Mouse (Mus musculus) heart, embryonic 16.5 days (tissue): ENCODE data around the gene Cdh4. TPM values are rescaled to one million over a fixed set of nuclear protein-coding genes. Genes with fewer than 3 reads are reported as not detected.

Source experiments
- ATAC-seq: fragments of 200-750 bp; cut with Nextera tagmentation; replicated peaks from 2 replicates; pipeline ENCODE4 v1.8.0; 2017; ENCODE audit warnings: moderate number of reproducible peaks; ENCODE audit not compliant: insufficient read depth, low FRiP score; ENCODE audit errors: extremely low read depth
- H3K27ac ChIP-seq: fragments of 300-500 bp; sonication (generic); 2 replicates; pipeline ENCODE4 v1.5.1; 2014; ENCODE audit warnings: mild to moderate bottlenecking, low read length, control low read depth, moderate library complexity
- H3K27me3 ChIP-seq: fragments of 300-500 bp; sonication (generic); 2 replicates; pipeline ENCODE4 v1.6.1; 2014; ENCODE audit warnings: low read length, mixed read lengths; ENCODE audit not compliant: control insufficient read depth, insufficient read depth
- H3K36me3 ChIP-seq: fragments of 300-500 bp; sonication (generic); 2 replicates; pipeline ENCODE4 v1.6.1; 2014; ENCODE audit not compliant: control insufficient read depth, insufficient read depth
- H3K4me1 ChIP-seq: fragments of 300-500 bp; sonication (generic); 2 replicates; pipeline ENCODE4 v1.6.1; 2014; ENCODE audit warnings: low read length, mixed read lengths; ENCODE audit not compliant: control insufficient read depth, insufficient read depth
- H3K4me2 ChIP-seq: fragments of 300-500 bp; sonication (generic); 2 replicates; pipeline ENCODE4 v1.6.1; 2014; ENCODE audit warnings: low read depth, mild to moderate bottlenecking, control low read depth, low read length
- H3K4me3 ChIP-seq: fragments of 300-500 bp; sonication (generic); 2 replicates; pipeline ENCODE4 v1.5.1; 2014; ENCODE audit warnings: mild to moderate bottlenecking, control low read depth, low read length
- H3K9ac ChIP-seq: fragments of 300-500 bp; sonication (generic); 2 replicates; pipeline ENCODE4 v1.6.1; 2014; ENCODE audit warnings: low read length, control low read depth
- H3K9me3 ChIP-seq: fragments of 300-500 bp; sonication (generic); replicated peaks from 2 replicates; pipeline ENCODE4 v1.6.1; 2016; ENCODE audit warnings: low read length; ENCODE audit not compliant: control insufficient read depth
- WGBS: fragments of 180-500 bp; shearing (Covaris S2); extraction: QIAGEN DNeasy Blood & Tissue Kit; methylation state at CpG from one replicate; pipeline ENCODE4 v1.1.7; 2014; 5-methylcytosine and 5-hydroxymethylcytosine counted together
- polyA plus RNA-seq: library from polyadenylated mRNA; unstranded; fragments of >200 nt; fragmentation: Nextera tagmentation; extraction: Ambion mirVana; gene quantifications from 2 replicates; pipeline ENCODE4 v1.2.1, GENCODE M21; 2015

Gene Cdh4
- polyA plus RNA-seq, 1 experiment from 2014 or later, result 6.5 TPM

GRCm38 (mm10) chr2:179824776-179825326, 382.6 kb downstream of the Cdh4 start:
- no peak overlapping the region for H3K4me3 ChIP-seq
- no peak for ATAC-seq
- no peak overlapping the region for H3K4me2 ChIP-seq
- no peaks in the 10 kb centered on the region for H3K9me3 ChIP-seq
- no peaks in the 10 kb centered on the region for H3K36me3 ChIP-seq
- H3K27me3 ChIP-seq, result peaks cover 2% of the 10 kb centered on the region; the same call in 1 of the 2 replicates
- WGBS, result 41% methylated on average over 18 of the region's 18 CpGs
- H3K9ac ChIP-seq, result no peak overlapping the region
- no peak overlapping the region for H3K27ac ChIP-seq
- no peaks in the 10 kb centered on the region for H3K4me1 ChIP-seq

GRCm38 (mm10) chr2:179828968-179829367, 386.7 kb downstream of the Cdh4 start:
- H3K27me3 ChIP-seq, result no peaks in the 10 kb centered on the region
- no peak overlapping the region for H3K27ac ChIP-seq
- ATAC-seq, result no peak
- H3K9me3 ChIP-seq, result no peaks in the 10 kb centered on the region
- 81% methylated on average over 6 of the region's 6 CpGs for WGBS
- H3K36me3 ChIP-seq, result no peaks in the 10 kb centered on the region
- H3K4me2 ChIP-seq, result no peak overlapping the region
- no peaks in the 10 kb centered on the region for H3K4me1 ChIP-seq
- H3K9ac ChIP-seq, result no peak overlapping the region
- no peak overlapping the region for H3K4me3 ChIP-seq

DNA sequence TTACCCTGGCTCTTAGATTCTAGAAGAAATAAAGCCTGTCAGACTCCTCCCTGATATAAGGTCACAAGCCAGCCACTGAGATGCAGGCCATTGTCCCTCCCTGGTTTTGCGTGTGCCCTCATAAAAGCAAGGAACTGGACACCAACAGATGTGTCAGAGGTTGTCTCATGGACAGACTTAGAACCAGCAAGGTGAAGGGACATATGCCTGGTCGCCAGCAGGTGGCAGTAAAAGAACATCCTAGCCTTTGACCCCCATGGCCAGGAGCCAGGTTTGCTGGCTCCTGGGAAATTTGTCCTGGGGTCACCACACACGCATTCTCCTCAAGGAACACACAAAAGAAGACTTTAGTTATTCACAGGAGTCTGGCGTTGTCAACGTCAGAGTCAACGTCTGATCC, 387.7 kb downstream of the Cdh4 start:
- no peak overlapping the region for H3K4me2 ChIP-seq
- no peaks in the 10 kb centered on the region for H3K9me3 ChIP-seq
- H3K4me3 ChIP-seq, result no peak overlapping the region
- 29% methylated on average over 6 of the region's 6 CpGs for WGBS
- no peaks in the 10 kb centered on the region for H3K4me1 ChIP-seq
- no peak overlapping the region for H3K27ac ChIP-seq
- no peaks in the 10 kb centered on the region for H3K36me3 ChIP-seq
- H3K9ac ChIP-seq, result no peak overlapping the region
- no peak for ATAC-seq
- no peaks in the 10 kb centered on the region for H3K27me3 ChIP-seq

DNA sequence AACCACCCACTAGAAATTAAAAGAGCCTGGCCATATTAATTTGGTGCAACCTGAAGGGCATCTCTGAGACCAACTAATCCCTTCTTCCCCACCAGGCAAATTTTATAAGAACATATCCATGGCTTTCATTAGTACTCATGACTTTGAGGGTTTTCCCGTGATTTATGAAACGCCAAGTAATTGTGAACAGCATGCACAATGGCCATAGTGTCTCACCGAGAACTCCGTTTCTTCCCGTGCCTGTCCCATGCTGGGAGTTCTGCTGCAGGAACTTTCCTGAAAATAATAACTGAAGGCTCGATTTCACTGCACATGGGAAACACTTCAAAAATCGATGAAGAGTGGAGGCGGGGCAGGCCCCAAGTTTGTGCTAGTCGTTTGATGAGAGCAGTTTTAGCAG, 392.7 kb downstream of the Cdh4 start:
- Histone ChIP-seq H3K9ac (no peak overlapping the region), H3K9me3 (no peaks in the 10 kb centered on the region), H3K4me1 (no peaks in the 10 kb centered on the region), H3K4me3 (no peak overlapping the region), H3K27ac (no peak overlapping the region), H3K4me2 (no peak overlapping the region), H3K36me3 (no peaks in the 10 kb centered on the region), H3K27me3 (no peaks in the 10 kb centered on the region)
- no peak for ATAC-seq
- 82% methylated on average over 9 of the region's 9 CpGs for WGBS

- no peak for ATAC-seq
- no peak overlapping the region for H3K27ac ChIP-seq
- no peaks in the 10 kb centered on the region for H3K9me3 ChIP-seq
- H3K36me3 ChIP-seq, result no peaks in the 10 kb centered on the region
- H3K27me3 ChIP-seq, result no peaks in the 10 kb centered on the region
- H3K4me2 ChIP-seq, result no peak overlapping the region
- WGBS, result 77% methylated on average over 7 of the region's 7 CpGs
- H3K4me3 ChIP-seq, result no peak overlapping the region
- no peaks in the 10 kb centered on the region for H3K4me1 ChIP-seq
- no peak overlapping the region for H3K9ac ChIP-seq
These were observed 393.3 kb downstream of the Cdh4 start for GRCm38 (mm10) chr2:179835570-179835969.

GRCm38 (mm10) chr2:179837186-179837585, 395.0 kb downstream of the Cdh4 start:
- ATAC-seq, result no peak
- H3K9me3 ChIP-seq, result no peaks in the 10 kb centered on the region
- no peak overlapping the region for H3K4me2 ChIP-seq
- H3K36me3 ChIP-seq, result no peaks in the 10 kb centered on the region
- no peak overlapping the region for H3K4me3 ChIP-seq
- no peaks in the 10 kb centered on the region for H3K27me3 ChIP-seq
- H3K4me1 ChIP-seq, result no peaks in the 10 kb centered on the region
- 59% methylated on average over 10 of the region's 10 CpGs for WGBS
- no peak overlapping the region for H3K9ac ChIP-seq
- H3K27ac ChIP-seq, result no peak overlapping the region

DNA sequence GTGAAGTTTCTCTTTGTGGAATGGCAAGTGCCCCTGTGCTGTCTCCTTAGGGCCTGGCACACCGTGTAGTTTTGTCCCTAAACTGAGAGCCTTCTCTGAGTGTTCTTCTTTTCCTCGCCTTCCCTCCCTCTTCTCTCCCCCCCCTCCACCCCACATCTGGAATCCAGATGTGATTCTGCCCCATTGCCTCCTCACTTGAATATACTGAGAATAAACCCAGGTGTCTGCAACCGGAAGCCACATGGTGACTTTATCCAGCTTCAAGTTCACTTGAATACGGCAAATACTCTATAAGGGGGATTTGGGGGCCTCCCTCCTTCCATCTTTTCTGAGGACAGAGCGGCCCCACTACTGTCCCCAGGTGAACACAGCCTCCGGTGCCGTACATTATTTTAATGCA, 395.8 kb downstream of the Cdh4 start:
- H3K4me3 ChIP-seq, result no peak overlapping the region
- no peak overlapping the region for H3K27ac ChIP-seq
- peaks cover 2% of the 10 kb centered on the region; the same call in 1 of the 2 replicates for H3K4me1 ChIP-seq
- no peak for ATAC-seq
- H3K9me3 ChIP-seq, result no peaks in the 10 kb centered on the region
- H3K9ac ChIP-seq, result no peak overlapping the region
- no peaks in the 10 kb centered on the region for H3K27me3 ChIP-seq
- H3K4me2 ChIP-seq, result no peak overlapping the region
- no peaks in the 10 kb centered on the region for H3K36me3 ChIP-seq
- WGBS, result 73% methylated on average over 7 of the region's 7 CpGs

- 48% methylated on average over 12 of the region's 12 CpGs for WGBS
- Histone ChIP-seq H3K27me3 (no peaks in the 10 kb centered on the region), H3K36me3 (no peaks in the 10 kb centered on the region), H3K4me3 (no peak overlapping the region), H3K4me1 (peaks cover 9% of the 10 kb centered on the region), H3K9ac (no peak overlapping the region; the same call in 1 of the 2 replicates), H3K9me3 (no peaks in the 10 kb centered on the region), H3K4me2 (no peak overlapping the region), H3K27ac (peak overlapping the region; percentile 52)
- peak; percentile 94 for ATAC-seq
These were observed 400.6 kb downstream of the Cdh4 start for GRCm38 (mm10) chr2:179842610-179843389.

DNA sequence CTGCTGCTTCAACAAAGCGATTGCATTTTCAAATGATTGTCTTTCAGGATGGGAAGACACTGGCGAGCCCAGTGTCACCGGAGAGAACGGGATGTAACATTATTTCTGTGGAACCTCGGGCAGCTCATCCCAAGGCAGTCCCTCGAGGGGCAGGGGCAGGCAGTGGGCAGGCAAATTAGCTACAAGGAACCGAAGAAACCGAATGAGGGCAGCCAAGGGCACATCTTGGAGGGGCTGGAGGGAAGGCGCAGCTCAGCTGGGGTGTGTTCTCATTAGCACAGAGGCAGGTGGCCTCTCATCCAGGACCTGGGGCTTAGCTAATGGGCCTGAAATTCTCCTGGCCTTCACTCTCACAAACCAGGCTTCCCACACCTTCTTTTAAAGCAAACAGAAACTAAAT, 407.5 kb downstream of the Cdh4 start:
- H3K27me3 ChIP-seq, result no peaks in the 10 kb centered on the region
- no peak overlapping the region for H3K27ac ChIP-seq
- ATAC-seq, result no peak
- no peaks in the 10 kb centered on the region for H3K9me3 ChIP-seq
- 59% methylated on average over 9 of the region's 9 CpGs for WGBS
- H3K36me3 ChIP-seq, result no peaks in the 10 kb centered on the region
- H3K9ac ChIP-seq, result no peak overlapping the region
- H3K4me1 ChIP-seq, result no peaks in the 10 kb centered on the region
- no peak overlapping the region for H3K4me2 ChIP-seq
- no peak overlapping the region for H3K4me3 ChIP-seq
